Mouse (Mus musculus): ENCODE measurements around the gene Atp1b1. TPM values are rescaled to one million over a fixed set of nuclear protein-coding genes. Genes with fewer than 3 reads are reported as not detected.

Gene Atp1b1
- polyA plus RNA-seq, 1 experiment from 2014 or later = 14.3 TPM

- ATAC-seq (replicated peaks; ENCODE audit: low FRiP score) (no peak), DNase-seq (ENCODE audit: low spot score) (no peak)
- WGBS = 89% methylated on average over 7 of the region's 7 CpGs
- Histone ChIP-seq H3K4me3 (ENCODE audit: low read depth, low read length) (no peak overlapping the region), H3K27me3 (ENCODE audit: control insufficient read depth, insufficient read depth, low read length) (no peaks in the 10 kb centered on the region), H3K4me1 (replicated peaks; ENCODE audit: control insufficient read depth, insufficient read depth, low read length) (no peaks in the 10 kb centered on the region; the same call in 1 of the 2 replicates), H3K36me3 (ENCODE audit: control insufficient read depth, insufficient read depth, low read length) (no peaks in the 10 kb centered on the region), H3K27ac (ENCODE audit: low read depth, low read length) (no peak overlapping the region), H3K9ac (ENCODE audit: low read length) (no peak overlapping the region), H3K9me3 (ENCODE audit: control insufficient read depth, low read length) (no peaks in the 10 kb centered on the region), H3K4me2 (ENCODE audit: low read depth, low read length, severe bottlenecking) (no peak overlapping the region)
These were observed 46.8 kb downstream of the Atp1b1 start for GRCm38 (mm10) chr1:164411306-164411705.

GRCm38 (mm10) chr1:164408655-164409054 is 49.5 kb downstream of the Atp1b1 start:
- Histone ChIP-seq H3K9ac (ENCODE audit: low read length) (no peak overlapping the region), H3K4me1 (replicated peaks; ENCODE audit: control insufficient read depth, insufficient read depth, low read length) (no peaks in the 10 kb centered on the region; the same call in 1 of the 2 replicates), H3K27me3 (ENCODE audit: control insufficient read depth, insufficient read depth, low read length) (no peaks in the 10 kb centered on the region), H3K27ac (ENCODE audit: low read depth, low read length) (no peak overlapping the region), H3K4me2 (ENCODE audit: low read depth, low read length, severe bottlenecking) (no peak overlapping the region), H3K4me3 (ENCODE audit: low read depth, low read length) (no peak overlapping the region), H3K9me3 (ENCODE audit: control insufficient read depth, low read length) (no peaks in the 10 kb centered on the region), H3K36me3 (ENCODE audit: control insufficient read depth, insufficient read depth, low read length) (no peaks in the 10 kb centered on the region)
- 19% methylated on average over 2 of the region's 2 CpGs for WGBS
- ATAC-seq (replicated peaks; ENCODE audit: low FRiP score) = peak; percentile 44
- no peak for DNase-seq (ENCODE audit: low spot score)

- H3K4me2 ChIP-seq (ENCODE audit: low read depth, low read length, severe bottlenecking) = no peak overlapping the region
- DNase-seq (ENCODE audit: low spot score) = no peak
- H3K9ac ChIP-seq (ENCODE audit: low read length) = no peak overlapping the region
- H3K27ac ChIP-seq (ENCODE audit: low read depth, low read length) = no peak overlapping the region
- 0 out of 2 replicates have a peak, but pooled peaks cover 5% of the 10 kb centered on the region for H3K36me3 ChIP-seq (ENCODE audit: control insufficient read depth, insufficient read depth, low read length)
- no peaks in the 10 kb centered on the region for H3K27me3 ChIP-seq (ENCODE audit: control insufficient read depth, insufficient read depth, low read length)
- H3K9me3 ChIP-seq (ENCODE audit: control insufficient read depth, low read length) = no peaks in the 10 kb centered on the region; the same call in 1 of the 2 replicates
- H3K4me1 ChIP-seq (replicated peaks; ENCODE audit: control insufficient read depth, insufficient read depth, low read length) = no peaks in the 10 kb centered on the region; the same call in 1 of the 2 replicates
- 54% methylated on average over 5 of the region's 5 CpGs for WGBS
- H3K4me3 ChIP-seq (ENCODE audit: low read depth, low read length) = no peak overlapping the region
- no peak for ATAC-seq (replicated peaks; ENCODE audit: low FRiP score)
These were observed 51.6 kb downstream of the Atp1b1 start for GRCm38 (mm10) chr1:164406506-164406905.

GRCm38 (mm10) chr1:164405385-164405802 is 52.8 kb downstream of the Atp1b1 start:
- no peak for ATAC-seq (replicated peaks; ENCODE audit: low FRiP score)
- no peaks in the 10 kb centered on the region; the same call in 1 of the 2 replicates for H3K4me1 ChIP-seq (replicated peaks; ENCODE audit: control insufficient read depth, insufficient read depth, low read length)
- WGBS = 83% methylated on average over 5 of the region's 5 CpGs
- H3K9ac ChIP-seq (ENCODE audit: low read length) = no peak overlapping the region
- H3K27ac ChIP-seq (ENCODE audit: low read depth, low read length) = no peak overlapping the region
- H3K4me3 ChIP-seq (ENCODE audit: low read depth, low read length) = no peak overlapping the region
- 0 out of 2 replicates have a peak, but pooled peaks cover 5% of the 10 kb centered on the region for H3K36me3 ChIP-seq (ENCODE audit: control insufficient read depth, insufficient read depth, low read length)
- no peak for DNase-seq (ENCODE audit: low spot score)
- no peaks in the 10 kb centered on the region for H3K27me3 ChIP-seq (ENCODE audit: control insufficient read depth, insufficient read depth, low read length)
- H3K9me3 ChIP-seq (ENCODE audit: control insufficient read depth, low read length) = no peaks in the 10 kb centered on the region; the same call in 1 of the 2 replicates
- no peak overlapping the region for H3K4me2 ChIP-seq (ENCODE audit: low read depth, low read length, severe bottlenecking)

GRCm38 (mm10) chr1:164399578-164399977 is 58.6 kb downstream of the Atp1b1 start:
- no peak for DNase-seq (ENCODE audit: low spot score)
- H3K27me3 ChIP-seq (ENCODE audit: control insufficient read depth, insufficient read depth, low read length) = no peaks in the 10 kb centered on the region
- 0 out of 2 replicates have a peak, but pooled peaks cover 5% of the 10 kb centered on the region for H3K36me3 ChIP-seq (ENCODE audit: control insufficient read depth, insufficient read depth, low read length)
- ATAC-seq (replicated peaks; ENCODE audit: low FRiP score) = no peak
- 96% methylated on average over 3 of the region's 3 CpGs for WGBS
- no peaks in the 10 kb centered on the region; the same call in 1 of the 2 replicates for H3K4me1 ChIP-seq (replicated peaks; ENCODE audit: control insufficient read depth, insufficient read depth, low read length)
- H3K27ac ChIP-seq (ENCODE audit: low read depth, low read length) = no peak overlapping the region
- no peak overlapping the region for H3K4me3 ChIP-seq (ENCODE audit: low read depth, low read length)
- H3K4me2 ChIP-seq (ENCODE audit: low read depth, low read length, severe bottlenecking) = no peak overlapping the region
- no peak overlapping the region for H3K9ac ChIP-seq (ENCODE audit: low read length)
- H3K9me3 ChIP-seq (ENCODE audit: control insufficient read depth, low read length) = no peaks in the 10 kb centered on the region; the same call in 1 of the 2 replicates

- H3K27me3 ChIP-seq (ENCODE audit: control insufficient read depth, insufficient read depth, low read length) = no peaks in the 10 kb centered on the region
- WGBS = 52% methylated on average over 4 of the region's 4 CpGs
- no peaks in the 10 kb centered on the region; the same call in 1 of the 2 replicates for H3K9me3 ChIP-seq (ENCODE audit: control insufficient read depth, low read length)
- no peak overlapping the region for H3K27ac ChIP-seq (ENCODE audit: low read depth, low read length)
- H3K4me1 ChIP-seq (replicated peaks; ENCODE audit: control insufficient read depth, insufficient read depth, low read length) = no peaks in the 10 kb centered on the region; the same call in 1 of the 2 replicates
- DNase-seq (ENCODE audit: low spot score) = no peak
- H3K36me3 ChIP-seq (ENCODE audit: control insufficient read depth, insufficient read depth, low read length) = 0 out of 2 replicates have a peak, but pooled peaks cover 3% of the 10 kb centered on the region
- H3K4me2 ChIP-seq (ENCODE audit: low read depth, low read length, severe bottlenecking) = no peak overlapping the region
- H3K9ac ChIP-seq (ENCODE audit: low read length) = no peak overlapping the region
- no peak overlapping the region for H3K4me3 ChIP-seq (ENCODE audit: low read depth, low read length)
- ATAC-seq (replicated peaks; ENCODE audit: low FRiP score) = no peak
These were observed 60.5 kb downstream of the Atp1b1 start for GRCm38 (mm10) chr1:164397672-164398071.

- Histone ChIP-seq H3K4me1 (replicated peaks; ENCODE audit: control insufficient read depth, insufficient read depth, low read length) (no peaks in the 10 kb centered on the region; the same call in 1 of the 2 replicates), H3K27me3 (ENCODE audit: control insufficient read depth, insufficient read depth, low read length) (no peaks in the 10 kb centered on the region), H3K9ac (ENCODE audit: low read length) (no peak overlapping the region), H3K36me3 (ENCODE audit: control insufficient read depth, insufficient read depth, low read length) (no peaks in the 10 kb centered on the region), H3K27ac (ENCODE audit: low read depth, low read length) (no peak overlapping the region), H3K4me2 (ENCODE audit: low read depth, low read length, severe bottlenecking) (no peak overlapping the region), H3K4me3 (ENCODE audit: low read depth, low read length) (no peak overlapping the region), H3K9me3 (ENCODE audit: control insufficient read depth, low read length) (no peaks in the 10 kb centered on the region)
- ATAC-seq (replicated peaks; ENCODE audit: low FRiP score) (peak; percentile 67), DNase-seq (ENCODE audit: low spot score) (no peak)
- 56% methylated on average over 6 of the region's 6 CpGs for WGBS
These were observed 62.9 kb downstream of the Atp1b1 start for GRCm38 (mm10) chr1:164395131-164395780.

GRCm38 (mm10) chr1:164392176-164392575 is 66.0 kb downstream of the Atp1b1 start:
- Histone ChIP-seq H3K9me3 (ENCODE audit: control insufficient read depth, low read length) (no peaks in the 10 kb centered on the region), H3K4me3 (ENCODE audit: low read depth, low read length) (no peak overlapping the region), H3K27ac (ENCODE audit: low read depth, low read length) (no peak overlapping the region), H3K9ac (ENCODE audit: low read length) (no peak overlapping the region), H3K4me2 (ENCODE audit: low read depth, low read length, severe bottlenecking) (no peak overlapping the region), H3K36me3 (ENCODE audit: control insufficient read depth, insufficient read depth, low read length) (no peaks in the 10 kb centered on the region), H3K4me1 (replicated peaks; ENCODE audit: control insufficient read depth, insufficient read depth, low read length) (no peaks in the 10 kb centered on the region), H3K27me3 (ENCODE audit: control insufficient read depth, insufficient read depth, low read length) (no peaks in the 10 kb centered on the region)
- WGBS = 59% methylated on average over 3 of the region's 3 CpGs
- DNase-seq (ENCODE audit: low spot score) (no peak), ATAC-seq (replicated peaks; ENCODE audit: low FRiP score) (peak; percentile 72)

- Histone ChIP-seq H3K36me3 (ENCODE audit: control insufficient read depth, insufficient read depth, low read length) (no peaks in the 10 kb centered on the region), H3K4me1 (replicated peaks; ENCODE audit: control insufficient read depth, insufficient read depth, low read length) (no peaks in the 10 kb centered on the region), H3K27me3 (ENCODE audit: control insufficient read depth, insufficient read depth, low read length) (no peaks in the 10 kb centered on the region), H3K9ac (ENCODE audit: low read length) (no peak overlapping the region), H3K4me2 (ENCODE audit: low read depth, low read length, severe bottlenecking) (no peak overlapping the region), H3K27ac (ENCODE audit: low read depth, low read length) (no peak overlapping the region), H3K9me3 (ENCODE audit: control insufficient read depth, low read length) (no peaks in the 10 kb centered on the region), H3K4me3 (ENCODE audit: low read depth, low read length) (no peak overlapping the region)
- ATAC-seq (replicated peaks; ENCODE audit: low FRiP score) (no peak), DNase-seq (ENCODE audit: low spot score) (no peak)
- WGBS = 86% methylated on average over 4 of the region's 4 CpGs
These were observed 68.4 kb downstream of the Atp1b1 start for GRCm38 (mm10) chr1:164389743-164390142.

Data from forebrain, embryonic 11.5 days (tissue).